Mouse (Mus musculus) megakaryocyte, embryonic 14.5 days (primary cell): Measurements from ENCODE around the gene Nkx2-2. TPM values are rescaled to one million over a fixed set of nuclear protein-coding genes. Genes with fewer than 3 reads are reported as not detected.
A peak's percentile ranks its signal among the peaks of the same experiment; 100 is the strongest.
"Not testable (repeated sequence)": the region's sequence is repeated elsewhere in the genome, so short reads cannot be mapped to it uniquely, and the experiment has no call there.

Experiments used
- H3K27me3 ChIP-seq: replicated peaks from 2 replicates; pipeline ENCODE3; 2012; ENCODE audit warnings: inconsistent platforms
- H3K36me3 ChIP-seq: replicated peaks from 2 replicates; pipeline ENCODE3; 2012; ENCODE audit warnings: low read length, inconsistent platforms, mixed read lengths
- H3K4me1 ChIP-seq: 2 replicates; pipeline ENCODE4 v1.6.1; 2012; ENCODE audit warnings: inconsistent platforms
- H3K4me3 ChIP-seq: replicated peaks from 2 replicates; pipeline ENCODE3; 2012; ENCODE audit warnings: moderate library complexity, mild to moderate bottlenecking, inconsistent platforms
- H3K9me3 ChIP-seq: 2 replicates; pipeline ENCODE4 v1.6.1; 2012; ENCODE audit warnings: inconsistent platforms
- FLI1 ChIP-seq: IDR thresholded peaks from 2 replicates; pipeline ENCODE4 v1.6.1; 2012; ENCODE audit warnings: low read length, inconsistent platforms, mixed read lengths
- GATA1 ChIP-seq: IDR thresholded peaks from 3 replicates; pipeline ENCODE4 v1.6.1; 2012; ENCODE audit warnings: mixed read lengths, low read length, inconsistent platforms, borderline replicate concordance
- polyA plus RNA-seq: library from polyadenylated mRNA; stranded (reverse); fragments of >175 nt; gene quantifications from 2 replicates; pipeline ENCODE4 v1.2.3, GENCODE M21; 2012; ENCODE audit warnings: low replicate concordance; ENCODE audit not compliant: insufficient read depth

Nkx2-2 gene
- polyA plus RNA-seq, 1 experiment: not detected

- Histone ChIP-seq H3K27me3 (peaks cover 84% of the 10 kb centered on the region), H3K4me3 (no peak overlapping the region), H3K36me3 (no peaks in the 10 kb centered on the region), H3K9me3 (0 out of 2 replicates have a peak, but pooled peaks cover 5% of the 10 kb centered on the region), H3K4me1 (peaks cover 54% of the 10 kb centered on the region)
- no peak for TF ChIP-seq FLI1
- no peak for TF ChIP-seq GATA1
Measured at GRCm38 (mm10) chr2:147181926-147182708, 11.9 kb downstream of the Nkx2-2 start.

GRCm38 (mm10) chr2:147181304-147181665, 12.8 kb downstream of the Nkx2-2 start:
- H3K4me3 ChIP-seq: no peak overlapping the region
- H3K9me3 ChIP-seq: 0 out of 2 replicates have a peak, but pooled peaks cover 5% of the 10 kb centered on the region
- H3K36me3 ChIP-seq: no peaks in the 10 kb centered on the region
- H3K27me3 ChIP-seq: peaks cover 80% of the 10 kb centered on the region
- no peak for TF ChIP-seq GATA1
- no peak for TF ChIP-seq FLI1
- H3K4me1 ChIP-seq: peaks cover 49% of the 10 kb centered on the region

GRCm38 (mm10) chr2:147180649-147181303, 13.3 kb downstream of the Nkx2-2 start:
- TF ChIP-seq GATA1 (no peak), FLI1 (no peak)
- no peak overlapping the region for H3K4me3 ChIP-seq
- no peaks in the 10 kb centered on the region for H3K36me3 ChIP-seq
- H3K27me3 ChIP-seq: peaks cover 75% of the 10 kb centered on the region
- H3K9me3 ChIP-seq: 0 out of 2 replicates have a peak, but pooled peaks cover 5% of the 10 kb centered on the region
- peaks cover 44% of the 10 kb centered on the region for H3K4me1 ChIP-seq

DNA sequence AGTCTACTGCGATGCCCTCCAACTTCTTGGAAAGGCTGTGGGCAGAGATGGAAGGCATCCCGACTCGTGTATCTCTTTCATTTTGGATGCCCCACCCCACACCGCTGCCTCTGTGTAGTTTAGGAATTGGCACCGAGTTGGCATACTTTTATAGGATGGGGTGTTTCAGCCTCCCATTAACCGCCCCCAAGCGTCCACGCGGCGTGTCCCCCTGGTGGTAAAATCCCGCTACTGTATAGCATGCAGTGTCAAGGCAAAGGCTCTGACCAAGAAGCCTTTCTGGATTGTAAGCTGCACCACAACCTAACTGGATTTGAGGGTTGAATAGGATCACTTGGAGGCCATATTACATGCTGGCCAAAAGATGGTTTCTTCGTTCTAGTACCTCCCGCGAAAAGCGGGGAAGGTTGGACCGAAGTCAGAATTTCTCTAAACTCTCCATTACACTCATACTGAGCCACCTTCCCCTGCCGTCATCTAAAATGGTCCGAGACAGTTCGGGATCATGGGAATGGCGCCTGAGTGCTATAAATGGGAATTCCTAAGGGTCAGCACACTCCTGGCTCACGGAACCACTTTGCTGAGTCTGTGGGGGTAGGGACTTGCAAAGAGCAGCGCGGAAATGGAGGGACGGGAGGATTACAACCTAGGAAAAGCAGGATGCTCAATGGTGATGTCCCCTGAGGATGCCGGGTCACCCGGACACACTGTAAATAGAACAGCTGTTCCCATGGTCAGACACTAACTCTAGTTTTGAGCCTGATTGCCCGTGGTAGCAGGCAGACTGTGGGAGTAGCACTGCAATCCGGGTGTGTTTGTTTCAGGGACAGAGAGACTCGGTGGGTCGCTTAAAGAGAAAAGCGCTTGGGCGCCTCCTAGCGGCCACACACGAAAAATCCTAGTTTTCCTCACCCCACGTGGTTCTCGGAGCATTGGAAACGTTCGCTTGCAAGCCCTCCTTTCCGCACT, 15.7 kb downstream of the Nkx2-2 start:
- H3K9me3 ChIP-seq: 0 out of 2 replicates have a peak, but pooled peaks cover 5% of the 10 kb centered on the region
- peaks cover 24% of the 10 kb centered on the region for H3K4me1 ChIP-seq
- TF ChIP-seq FLI1: no peak
- TF ChIP-seq GATA1: no peak
- H3K4me3 ChIP-seq: peak overlapping the region; percentile 89
- peaks cover 73% of the 10 kb centered on the region for H3K27me3 ChIP-seq
- no peaks in the 10 kb centered on the region for H3K36me3 ChIP-seq

- Histone ChIP-seq H3K9me3 (0 out of 2 replicates have a peak, but pooled peaks cover 5% of the 10 kb centered on the region), H3K4me1 (peaks cover 19% of the 10 kb centered on the region), H3K36me3 (no peaks in the 10 kb centered on the region), H3K4me3 (peak overlapping the region; percentile 89), H3K27me3 (peaks cover 69% of the 10 kb centered on the region)
- TF ChIP-seq FLI1 (no peak), GATA1 (no peak)
Measured at GRCm38 (mm10) chr2:147177672-147178071, 16.4 kb downstream of the Nkx2-2 start.

- Histone ChIP-seq H3K9me3 (no peaks in the 10 kb centered on the region), H3K4me1 (peaks cover 12% of the 10 kb centered on the region), H3K36me3 (no peaks in the 10 kb centered on the region), H3K4me3 (no peak overlapping the region), H3K27me3 (peaks cover 46% of the 10 kb centered on the region)
- TF ChIP-seq FLI1: no peak
- no peak for TF ChIP-seq GATA1
Measured at GRCm38 (mm10) chr2:147175296-147175695, 18.7 kb downstream of the Nkx2-2 start.

GRCm38 (mm10) chr2:147173751-147174150, 20.3 kb downstream of the Nkx2-2 start:
- no peak overlapping the region for H3K4me3 ChIP-seq
- TF ChIP-seq GATA1 (no peak), FLI1 (no peak)
- peaks cover 33% of the 10 kb centered on the region for H3K27me3 ChIP-seq
- H3K9me3 ChIP-seq: no peaks in the 10 kb centered on the region
- peaks cover 10% of the 10 kb centered on the region for H3K4me1 ChIP-seq
- no peaks in the 10 kb centered on the region for H3K36me3 ChIP-seq

GRCm38 (mm10) chr2:147170538-147170937, 23.5 kb downstream of the Nkx2-2 start:
- not testable (repeated sequence) for H3K4me1 ChIP-seq, H3K9me3 ChIP-seq, H3K4me3 ChIP-seq, H3K36me3 ChIP-seq
- H3K27me3 ChIP-seq: peaks cover 23% of the 10 kb centered on the region

- Histone ChIP-seq H3K4me1 (no peaks in the 10 kb centered on the region), H3K36me3 (no peaks in the 10 kb centered on the region), H3K4me3 (no peak overlapping the region), H3K9me3 (no peaks in the 10 kb centered on the region), H3K27me3 (peaks cover 9% of the 10 kb centered on the region)
- TF ChIP-seq GATA1 (no peak), FLI1 (no peak)
Measured at GRCm38 (mm10) chr2:147165863-147166262, 28.2 kb downstream of the Nkx2-2 start.

DNA sequence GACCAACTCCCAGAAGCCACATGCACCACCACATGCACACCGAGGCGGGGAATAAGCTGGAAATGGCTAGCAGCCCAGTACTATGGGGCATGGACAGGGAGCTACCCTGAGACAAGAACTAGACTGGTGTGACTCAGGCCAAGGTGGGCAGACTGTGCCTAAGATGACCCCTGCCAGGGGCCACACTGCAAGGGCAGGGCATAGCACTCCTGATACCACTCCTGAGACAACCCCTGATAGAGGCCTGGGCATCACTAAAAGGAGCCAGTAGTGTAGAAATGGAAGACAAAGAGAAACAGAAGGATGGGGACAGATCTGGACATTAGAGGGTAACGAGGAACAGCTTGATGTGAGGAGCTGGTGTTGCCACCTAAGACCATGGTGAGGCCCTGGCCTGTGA, 28.7 kb downstream of the Nkx2-2 start:
- H3K27me3 ChIP-seq: peaks cover 10% of the 10 kb centered on the region
- H3K4me1 ChIP-seq: no peaks in the 10 kb centered on the region
- no peaks in the 10 kb centered on the region for H3K9me3 ChIP-seq
- no peak for TF ChIP-seq GATA1
- TF ChIP-seq FLI1: no peak
- H3K36me3 ChIP-seq: no peaks in the 10 kb centered on the region
- no peak overlapping the region for H3K4me3 ChIP-seq
